Mouse (Mus musculus) kidney, postnatal 0 days (tissue): ENCODE results near the gene Slc35b2. TPM values are rescaled to one million over a fixed set of nuclear protein-coding genes. Genes with fewer than 3 reads are reported as not detected.
A peak's percentile ranks its signal among the peaks of the same experiment; 100 is the strongest.

ENCODE experiments used
- ATAC-seq: fragments of 200-750 bp; cut with Nextera tagmentation; replicated peaks from 2 replicates; pipeline ENCODE4 v1.8.0; 2017; ENCODE audit warnings: low read depth, moderate number of reproducible peaks, moderate TSS enrichment, moderate library complexity; ENCODE audit not compliant: low FRiP score
- DNase-seq: peaks from one replicate; pipeline ENCODE4 v3.0.0-alpha.2; 2016; ENCODE audit warnings: low spot score
- H3K27ac ChIP-seq: fragments of 300-500 bp; sonication (generic); 2 replicates; pipeline ENCODE4 v1.5.1; 2014; ENCODE audit warnings: mild to moderate bottlenecking
- H3K27me3 ChIP-seq: fragments of 300-500 bp; sonication (generic); 2 replicates; pipeline ENCODE4 v1.6.1; 2014; ENCODE audit warnings: low read length, mixed read lengths; ENCODE audit not compliant: insufficient read depth
- H3K36me3 ChIP-seq: fragments of 300-500 bp; sonication (generic); 2 replicates; pipeline ENCODE4 v1.6.1; 2014; ENCODE audit warnings: low read length, mixed read lengths; ENCODE audit not compliant: insufficient read depth
- H3K4me1 ChIP-seq: fragments of 300-500 bp; sonication (generic); replicated peaks from 2 replicates; pipeline ENCODE4 v1.6.1; 2014; ENCODE audit warnings: antibody characterized with exemption, low read length, mixed read lengths; ENCODE audit not compliant: insufficient read depth
- H3K4me2 ChIP-seq: fragments of 300-500 bp; sonication (generic); 2 replicates; pipeline ENCODE4 v1.6.1; 2014; ENCODE audit warnings: mild to moderate bottlenecking, low read length, moderate library complexity, mixed read lengths
- H3K4me3 ChIP-seq: fragments of 300-500 bp; sonication (generic); replicated peaks from 2 replicates; pipeline ENCODE4 v1.5.1; 2014; ENCODE audit warnings: low read depth, low read length
- H3K9ac ChIP-seq: fragments of 300-500 bp; sonication (generic); 2 replicates; pipeline ENCODE4 v1.6.1; 2014; ENCODE audit warnings: low read depth, low read length
- H3K9me3 ChIP-seq: fragments of 300-500 bp; sonication (generic); replicated peaks from 2 replicates; pipeline ENCODE4 v1.6.1; 2016; ENCODE audit warnings: low read length, inconsistent platforms, mixed read lengths
- CTCF ChIP-seq: IDR thresholded peaks from 2 replicates; pipeline ENCODE4 v1.5.1; 2016; ENCODE audit warnings: antibody characterized with exemption, low read depth, mild to moderate bottlenecking, moderate library complexity
- WGBS: fragments of 180-500 bp; shearing (Covaris S2); extraction: QIAGEN DNeasy Blood & Tissue Kit; methylation state at CpG from one replicate; pipeline ENCODE4 v1.1.7; 2014; 5-methylcytosine and 5-hydroxymethylcytosine counted together
- polyA plus RNA-seq: library from polyadenylated mRNA; unstranded; fragments of >200 nt; fragmentation: Nextera tagmentation; extraction: Ambion mirVana; gene quantifications from 2 replicates; pipeline ENCODE4 v1.2.1, GENCODE M21; 2015

Slc35b2 gene
- polyA plus RNA-seq, 1 experiment from 2014 or later = 131 TPM

- Histone ChIP-seq H3K4me2 (no peak overlapping the region), H3K9ac (no peak overlapping the region), H3K27me3 (no peaks in the 10 kb centered on the region), H3K9me3 (no peaks in the 10 kb centered on the region), H3K27ac (no peak overlapping the region), H3K36me3 (no peaks in the 10 kb centered on the region), H3K4me1 (peaks cover 4% of the 10 kb centered on the region; the same call in 1 of the 2 replicates), H3K4me3 (no peak overlapping the region)
- TF ChIP-seq CTCF = no peak
- ATAC-seq = no peak
- WGBS = 44% methylated on average over 1 of the region's 1 CpGs
- DNase-seq = no peak
Measured at GRCm38 (mm10) chr17:45554420-45554819, 9.3 kb upstream of the Slc35b2 start.

- DNase-seq (peak; percentile 96), ATAC-seq (peak; percentile 77)
- Histone ChIP-seq H3K36me3 (0 out of 2 replicates have a peak, but pooled peaks cover 3% of the 10 kb centered on the region), H3K4me3 (peak within 1 kb of the TSS; percentile 57), H3K27ac (no peak within 1 kb of the TSS), H3K9ac (peak within 1 kb of the TSS; percentile 66), H3K27me3 (no peaks in the 10 kb centered on the region), H3K4me2 (peak within 1 kb of the TSS; percentile 92), H3K9me3 (no peaks in the 10 kb centered on the region), H3K4me1 (peaks cover 4% of the 10 kb centered on the region; the same call in 1 of the 2 replicates)
- WGBS = 0% methylated on average over 45 of the region's 45 CpGs
- TF ChIP-seq CTCF = no peak; the same call in 1 of the 2 replicates
Measured at GRCm38 (mm10) chr17:45555452-45556106, 8.1 kb upstream of the Slc35b2 start, which contains the start of gene Nfkbie. Gene Nfkbie, plus strand, starts transcription at chr17:45555703.

DNA sequence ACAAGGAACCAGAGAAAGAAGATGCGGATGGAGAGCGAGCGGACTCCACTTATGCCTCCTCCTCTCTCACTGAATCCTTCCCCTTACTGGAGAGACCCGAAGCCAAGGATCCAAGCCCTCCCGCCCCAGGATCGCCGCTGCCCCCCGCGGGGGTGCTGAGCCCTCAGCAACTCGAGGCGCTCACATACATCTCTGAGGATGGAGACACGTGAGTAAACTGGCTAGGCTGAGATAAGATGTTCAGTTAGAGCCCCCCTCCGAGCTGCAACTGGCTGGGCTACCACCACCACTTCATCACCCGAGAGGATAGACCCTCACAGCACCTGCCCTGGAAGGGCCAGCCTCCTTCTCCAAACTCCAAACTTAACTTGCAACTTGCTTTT, 7.6 kb upstream of the Slc35b2 start:
- Histone ChIP-seq H3K4me2 (peak overlapping the region; percentile 92), H3K36me3 (0 out of 2 replicates have a peak, but pooled peaks cover 3% of the 10 kb centered on the region), H3K4me3 (peak overlapping the region; percentile 57), H3K27me3 (no peaks in the 10 kb centered on the region), H3K9me3 (no peaks in the 10 kb centered on the region), H3K27ac (no peak overlapping the region), H3K9ac (peak overlapping the region; percentile 66), H3K4me1 (peaks cover 4% of the 10 kb centered on the region; the same call in 1 of the 2 replicates)
- TF ChIP-seq CTCF = no peak
- ATAC-seq (no peak), DNase-seq (no peak)
- WGBS = 4% methylated on average over 14 of the region's 14 CpGs

DNA sequence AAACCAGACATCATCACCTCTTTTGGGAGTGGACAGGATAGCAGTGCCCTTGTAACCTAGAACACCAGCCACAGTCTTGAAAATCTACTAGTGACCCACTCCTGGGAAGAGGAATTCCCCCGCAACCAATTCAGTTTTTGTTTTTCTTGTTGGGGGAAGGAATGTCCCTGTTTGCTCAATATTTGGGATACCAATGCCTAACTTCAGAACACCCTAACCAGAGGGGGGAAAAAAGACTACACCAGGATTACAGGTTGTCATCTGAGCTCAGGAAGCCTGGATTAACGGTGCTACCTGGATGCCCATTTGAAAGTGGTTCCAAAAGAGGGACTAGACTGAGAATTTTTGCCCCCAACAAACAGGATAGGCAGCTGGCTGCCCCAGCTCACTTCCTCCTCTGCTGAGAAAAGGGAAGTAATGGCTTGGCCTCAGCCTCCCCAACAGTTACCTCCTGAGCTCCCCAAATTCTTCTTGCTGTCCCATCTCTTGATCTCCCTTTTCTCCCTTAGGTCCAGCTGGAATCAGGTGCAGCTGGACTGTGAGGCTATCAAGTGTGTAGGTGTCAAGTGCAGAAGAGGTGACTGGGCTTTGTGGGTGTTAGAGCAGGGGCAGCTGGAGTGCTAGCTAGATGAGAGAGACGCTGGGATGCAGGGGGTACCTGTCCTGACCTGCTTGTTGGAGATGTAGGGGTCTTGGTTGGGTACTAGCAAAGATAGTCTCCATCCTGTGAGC, 7.0 kb upstream of the Slc35b2 start:
- Histone ChIP-seq H3K4me3 (peak overlapping the region; percentile 57), H3K9ac (no peak overlapping the region), H3K9me3 (no peaks in the 10 kb centered on the region), H3K4me1 (peaks cover 4% of the 10 kb centered on the region; the same call in 1 of the 2 replicates), H3K36me3 (0 out of 2 replicates have a peak, but pooled peaks cover 3% of the 10 kb centered on the region), H3K27ac (no peak overlapping the region), H3K4me2 (peak overlapping the region; percentile 92), H3K27me3 (no peaks in the 10 kb centered on the region)
- no peak for ATAC-seq
- WGBS = 66% methylated on average over 3 of the region's 3 CpGs
- no peak for DNase-seq
- no peak for TF ChIP-seq CTCF

DNA sequence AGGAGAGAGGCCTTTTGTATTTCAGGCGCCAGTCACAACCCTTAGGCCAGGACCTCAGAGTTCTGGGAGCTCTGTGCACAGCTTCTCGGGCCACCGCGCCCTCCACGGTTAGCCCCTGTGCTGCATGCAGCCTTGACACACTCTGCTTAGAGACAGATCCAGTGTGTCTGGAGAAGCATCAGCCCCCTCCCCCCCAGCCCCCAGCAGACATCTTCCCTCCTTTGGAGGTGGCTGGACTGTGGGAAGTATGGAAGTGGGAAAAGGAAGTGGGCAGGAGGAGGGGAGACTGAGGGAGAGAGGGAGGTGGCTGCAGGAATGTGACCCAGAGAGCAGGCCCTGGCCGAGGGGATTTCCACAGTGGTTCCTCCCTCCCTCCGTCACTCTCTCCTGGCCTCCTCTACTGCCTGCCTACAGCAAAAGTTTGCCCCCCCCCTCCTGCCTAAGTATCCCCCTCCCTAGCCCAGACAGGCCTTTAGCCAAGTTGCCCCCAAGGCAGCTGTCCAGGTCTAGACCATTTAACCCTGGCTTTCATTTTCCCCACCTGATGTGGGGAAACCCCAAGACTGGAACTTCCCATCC, 6.3 kb upstream of the Slc35b2 start:
- H3K9me3 ChIP-seq = no peaks in the 10 kb centered on the region
- no peak overlapping the region for H3K9ac ChIP-seq

More for the DNA sequence above, 6.3 kb upstream of the Slc35b2 start:
- no peak overlapping the region for H3K4me3 ChIP-seq
- peaks cover 4% of the 10 kb centered on the region; the same call in 1 of the 2 replicates for H3K4me1 ChIP-seq
- H3K4me2 ChIP-seq = 0 out of 2 replicates have a peak overlapping the region, but pooled peaks have one; percentile 92
- TF ChIP-seq CTCF = no peak
- ATAC-seq = no peak
- H3K27me3 ChIP-seq = no peaks in the 10 kb centered on the region
- H3K36me3 ChIP-seq = 0 out of 2 replicates have a peak, but pooled peaks cover 3% of the 10 kb centered on the region
- no peak overlapping the region for H3K27ac ChIP-seq
- no peak for DNase-seq
- WGBS = 58% methylated on average over 6 of the region's 7 CpGs
